Comparison of ENCODE assay signal across 9 mouse cellular contexts in the genomic region with DNA sequence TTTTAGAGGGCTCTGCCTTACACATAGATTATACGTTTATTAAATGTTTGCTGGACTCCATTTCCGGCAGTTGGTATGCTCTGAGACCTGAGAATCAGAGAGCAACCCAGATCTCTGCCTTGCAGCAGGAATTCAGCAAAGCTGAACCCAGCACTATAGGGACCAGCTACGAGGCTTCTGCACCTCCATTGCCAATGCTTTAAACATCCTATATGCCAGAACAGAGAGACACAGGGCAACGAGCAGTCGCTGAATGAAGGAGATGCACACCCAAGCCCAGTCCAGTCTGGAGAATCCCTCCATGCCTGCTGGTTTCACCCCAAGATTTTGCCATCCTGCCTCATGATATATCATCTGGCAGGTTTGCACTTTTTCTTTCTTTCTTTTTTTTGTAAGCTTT.
DNase-seq lines count a peak whose midpoint lies in the region; ATAC-seq and TF ChIP-seq lines count a peak whose summit lies in the region.
"Had no signal": no experiment of that assay in that cellular context is flagged by ENCODE, and none has a peak within 500 bp of the region (broad histone marks: within the 10 kb centered on the region; RNA-seq: fewer than 3 reads in every experiment).

No protein-coding gene starts in this region.

- 41% methylated on average over 5 of the region's 5 CpGs for WGBS in heart, embryonic 12.5 days
- 47% methylated on average over 5 of the region's 5 CpGs for WGBS in stomach, embryonic 14.5 days
- 53% methylated on average over 5 of the region's 5 CpGs for WGBS in stomach, postnatal 0 days
- 31% methylated on average over 5 of the region's 5 CpGs for WGBS in hindbrain, postnatal 0 days

- intact Hi-C loops in heart, postnatal 25 days (cut with DNase I): no loop called here

- 0 out of 2 replicates have a peak overlapping the region, but pooled peaks have one; percentile 11 for H3K9ac ChIP-seq in heart, embryonic 12.5 days
- H3K9ac ChIP-seq in stomach, embryonic 14.5 days (replicated peaks; ENCODE audit: low read depth, low read length): no peak overlapping the region
- no peak overlapping the region for H3K9ac ChIP-seq in stomach, postnatal 0 days (ENCODE audit: low read length)
- peak overlapping the region; percentile 48 for H3K9ac ChIP-seq in hindbrain, postnatal 0 days (replicated peaks; ENCODE audit: low read length)

- no peak for ATAC-seq in heart, embryonic 12.5 days (ENCODE audit: insufficient number of reproducible peaks, low FRiP score)
- ATAC-seq in stomach, embryonic 14.5 days (ENCODE audit: insufficient number of reproducible peaks, insufficient read depth, low FRiP score, low read depth): no peak
- no peak for ATAC-seq in stomach, postnatal 0 days (ENCODE audit: low FRiP score, low TSS enrichment)
- ATAC-seq in hindbrain, postnatal 0 days: no peak

- H3K9me3 ChIP-seq in heart, embryonic 12.5 days (replicated peaks): no peaks in the 10 kb centered on the region
- no peaks in the 10 kb centered on the region for H3K9me3 ChIP-seq in stomach, embryonic 14.5 days (ENCODE audit: control insufficient read depth, low read depth, low read length)
- no peaks in the 10 kb centered on the region for H3K9me3 ChIP-seq in stomach, postnatal 0 days (ENCODE audit: control insufficient read depth, low read length)
- H3K9me3 ChIP-seq in hindbrain, postnatal 0 days (ENCODE audit: low read length): no peaks in the 10 kb centered on the region

- no peak overlapping the region for H3K4me3 ChIP-seq in heart, embryonic 12.5 days
- no peak overlapping the region for H3K4me3 ChIP-seq in stomach, embryonic 14.5 days (ENCODE audit: low read depth, low read length)
- H3K4me3 ChIP-seq in stomach, postnatal 0 days (ENCODE audit: low read depth, low read length): no peak overlapping the region
- H3K4me3 ChIP-seq in hindbrain, postnatal 0 days (ENCODE audit: low read length): peak overlapping the region; percentile 11; the same call in 1 of the 2 replicates

- H3K27me3 ChIP-seq in heart, embryonic 12.5 days (replicated peaks): no peaks in the 10 kb centered on the region
- H3K27me3 ChIP-seq in stomach, embryonic 14.5 days (ENCODE audit: control insufficient read depth, insufficient read depth, low read length): no peaks in the 10 kb centered on the region
- no peaks in the 10 kb centered on the region for H3K27me3 ChIP-seq in stomach, postnatal 0 days (ENCODE audit: control insufficient read depth, insufficient read depth, low read length)
- H3K27me3 ChIP-seq in hindbrain, postnatal 0 days (ENCODE audit: insufficient read depth, low read length): no peaks in the 10 kb centered on the region

- DNase-seq in heart, postnatal 25 days (ENCODE audit: low spot score): no peak
- DNase-seq in stomach, postnatal 0 days (ENCODE audit: low spot score): no peak
- no peak for DNase-seq in hindbrain, postnatal 0 days (ENCODE audit: low spot score)
- DNase-seq in c-Kit-positive CD71-positive TER-119-positive erythroid progenitor cells, embryonic 14.5 days (ENCODE audit: low spot score): no peak
- no peak for DNase-seq in gastrocnemius, adult 18-20 months (ENCODE audit: low spot score)
- no peak for DNase-seq in adrenal gland, postnatal 10 days
- DNase-seq: lung, postnatal 36 days had no signal

- TF ChIP-seq CTCF in stomach, postnatal 0 days (IDR thresholded peaks at IDR 0.05; ENCODE audit: low read depth): no peak
- TF ChIP-seq CTCF in hindbrain, postnatal 0 days (IDR thresholded peaks at IDR 0.05; ENCODE audit: low read depth): no peak

- no peak for TF ChIP-seq EP300 in stomach, postnatal 0 days (optimal IDR thresholded peaks at IDR 0.05)

- peak overlapping the region; percentile 72 for H3K27ac ChIP-seq in heart, embryonic 12.5 days (ENCODE audit: poor library complexity, severe bottlenecking)
- H3K27ac ChIP-seq in stomach, embryonic 14.5 days (ENCODE audit: low read length): peak overlapping the region; percentile 23; the same call in 1 of the 2 replicates
- no peak overlapping the region for H3K27ac ChIP-seq in stomach, postnatal 0 days (replicated peaks)
- peak overlapping the region; percentile 67; the same call in 1 of the 2 replicates for H3K27ac ChIP-seq in hindbrain, postnatal 0 days

- no peaks in the 10 kb centered on the region for H3K36me3 ChIP-seq in heart, embryonic 12.5 days
- no peaks in the 10 kb centered on the region for H3K36me3 ChIP-seq in stomach, embryonic 14.5 days (ENCODE audit: control insufficient read depth, insufficient read depth, low read length)
- H3K36me3 ChIP-seq in stomach, postnatal 0 days (ENCODE audit: control insufficient read depth, insufficient read depth, low read length): no peaks in the 10 kb centered on the region
- no peaks in the 10 kb centered on the region for H3K36me3 ChIP-seq in hindbrain, postnatal 0 days (ENCODE audit: insufficient read depth, low read length)

- peak overlapping the region; percentile 51 for H3K4me2 ChIP-seq in heart, embryonic 12.5 days
- H3K4me2 ChIP-seq in stomach, embryonic 14.5 days (replicated peaks; ENCODE audit: low read depth, low read length): no peak overlapping the region
- H3K4me2 ChIP-seq in stomach, postnatal 0 days (replicated peaks; ENCODE audit: low read depth): no peak overlapping the region
- peak overlapping the region; percentile 71 for H3K4me2 ChIP-seq in hindbrain, postnatal 0 days (ENCODE audit: low read depth, low read length)

- H3K4me1 ChIP-seq in heart, embryonic 12.5 days (replicated peaks): peaks cover 62% of the 10 kb centered on the region
- H3K4me1 ChIP-seq in stomach, embryonic 14.5 days (ENCODE audit: control insufficient read depth, insufficient read depth, low read length): peaks cover 28% of the 10 kb centered on the region
- 0 out of 2 replicates have a peak, but pooled peaks cover 3% of the 10 kb centered on the region for H3K4me1 ChIP-seq in stomach, postnatal 0 days (replicated peaks; ENCODE audit: control insufficient read depth, insufficient read depth)
- H3K4me1 ChIP-seq in hindbrain, postnatal 0 days (ENCODE audit: insufficient read depth, low read length): peaks cover 20% of the 10 kb centered on the region

Comparison
In these comparisons a context has a peak if more than half of its experiments do, and no peak if none do; other contexts are left out.
1. H3K4me2 ChIP-seq: peak in heart, embryonic 12.5 days (single experiment) and hindbrain, postnatal 0 days (single experiment); none in stomach, embryonic 14.5 days (single experiment) and stomach, postnatal 0 days (single experiment).
2. H3K9ac ChIP-seq: peak in heart, embryonic 12.5 days (single experiment) and hindbrain, postnatal 0 days (single experiment); none in stomach, embryonic 14.5 days (single experiment) and stomach, postnatal 0 days (single experiment).